Mouse (Mus musculus) neural tube, embryonic 14.5 days (tissue): Measurements from ENCODE around the gene Pigc. TPM values are rescaled to one million over a fixed set of nuclear protein-coding genes. Genes with fewer than 3 reads are reported as not detected.

Experiments
- ATAC-seq: fragments of 200-750 bp; cut with Nextera tagmentation; 2 replicates; pipeline ENCODE4 v1.8.0; 2017; ENCODE audit warnings: low read depth, mild to moderate bottlenecking, moderate TSS enrichment, moderate library complexity
- H3K27ac ChIP-seq: fragments of 300-500 bp; sonication (generic); 2 replicates; pipeline ENCODE4 v1.5.1; 2014; ENCODE audit warnings: low read depth, mild to moderate bottlenecking, control low read depth, low read length, moderate library complexity, mixed read lengths
- H3K27me3 ChIP-seq: fragments of 300-500 bp; sonication (generic); 2 replicates; pipeline ENCODE4 v1.6.1; 2014; ENCODE audit warnings: low read length; ENCODE audit not compliant: control insufficient read depth, insufficient read depth
- H3K36me3 ChIP-seq: fragments of 300-500 bp; sonication (generic); 2 replicates; pipeline ENCODE4 v1.6.1; 2014; ENCODE audit warnings: low read length, mixed read lengths; ENCODE audit not compliant: control insufficient read depth, insufficient read depth
- H3K4me1 ChIP-seq: fragments of 300-500 bp; sonication (generic); 2 replicates; pipeline ENCODE4 v1.6.1; 2014; ENCODE audit warnings: low read length; ENCODE audit not compliant: control insufficient read depth, insufficient read depth
- H3K4me2 ChIP-seq: fragments of 300-500 bp; sonication (generic); 2 replicates; pipeline ENCODE4 v1.6.1; 2014; ENCODE audit warnings: mild to moderate bottlenecking, low read depth, low read length, control low read depth
- H3K4me3 ChIP-seq: fragments of 300-500 bp; sonication (generic); 2 replicates; pipeline ENCODE4 v1.5.1; 2014; ENCODE audit warnings: low read depth, low read length, control low read depth, mixed read lengths
- H3K9ac ChIP-seq: fragments of 300-500 bp; sonication (generic); replicated peaks from 2 replicates; pipeline ENCODE4 v1.6.1; 2014; ENCODE audit warnings: low read depth, mild to moderate bottlenecking, control low read depth, low read length, mixed read lengths
- H3K9me3 ChIP-seq: fragments of 300-500 bp; sonication (generic); 2 replicates; pipeline ENCODE4 v1.6.1; 2016; ENCODE audit warnings: low read length; ENCODE audit not compliant: control insufficient read depth
- WGBS: fragments of 180-500 bp; shearing (Covaris S2); extraction: QIAGEN DNeasy Blood & Tissue Kit; methylation state at CpG from one replicate; pipeline ENCODE4 v1.1.7; 2014; 5-methylcytosine and 5-hydroxymethylcytosine counted together
- polyA plus RNA-seq: library from polyadenylated mRNA; unstranded; fragments of >200 nt; fragmentation: Nextera tagmentation; extraction: Ambion mirVana; gene quantifications from 2 replicates; pipeline ENCODE4 v1.2.1, GENCODE M21; 2014

Pigc gene
- polyA plus RNA-seq, 1 experiment from 2014 or later, result 32.8 TPM

- no peak overlapping the region for H3K9ac ChIP-seq
- H3K4me1 ChIP-seq, result 0 out of 2 replicates have a peak, but pooled peaks cover 5% of the 10 kb centered on the region
- 52% methylated on average over 10 of the region's 10 CpGs for WGBS
- H3K4me3 ChIP-seq, result no peak overlapping the region
- no peaks in the 10 kb centered on the region for H3K9me3 ChIP-seq
- ATAC-seq, result peak; percentile 68; the same call in 1 of the 2 replicates
- no peaks in the 10 kb centered on the region for H3K36me3 ChIP-seq
- H3K4me2 ChIP-seq, result peak overlapping the region; percentile 14; the same call in 1 of the 2 replicates
- no peaks in the 10 kb centered on the region for H3K27me3 ChIP-seq
- peak overlapping the region; percentile 34; the same call in 1 of the 2 replicates for H3K27ac ChIP-seq
Measured at GRCm38 (mm10) chr1:161931817-161932216, 37.2 kb upstream of the Pigc start.

GRCm38 (mm10) chr1:161932286-161932685 is 36.7 kb upstream of the Pigc start:
- H3K4me1 ChIP-seq, result 0 out of 2 replicates have a peak, but pooled peaks cover 5% of the 10 kb centered on the region
- H3K27me3 ChIP-seq, result no peaks in the 10 kb centered on the region
- peak overlapping the region; percentile 14; the same call in 1 of the 2 replicates for H3K4me2 ChIP-seq
- 83% methylated on average over 4 of the region's 4 CpGs for WGBS
- H3K9me3 ChIP-seq, result no peaks in the 10 kb centered on the region
- no peak overlapping the region for H3K4me3 ChIP-seq
- no peaks in the 10 kb centered on the region for H3K36me3 ChIP-seq
- H3K27ac ChIP-seq, result no peak overlapping the region
- H3K9ac ChIP-seq, result no peak overlapping the region
- peak; percentile 54; the same call in 1 of the 2 replicates for ATAC-seq

- no peak overlapping the region for H3K9ac ChIP-seq
- H3K4me1 ChIP-seq, result no peaks in the 10 kb centered on the region
- H3K36me3 ChIP-seq, result no peaks in the 10 kb centered on the region
- no peak for ATAC-seq
- H3K4me2 ChIP-seq, result no peak overlapping the region
- no peak overlapping the region for H3K27ac ChIP-seq
- no peaks in the 10 kb centered on the region for H3K27me3 ChIP-seq
- no peak overlapping the region for H3K4me3 ChIP-seq
- H3K9me3 ChIP-seq, result no peaks in the 10 kb centered on the region
- 86% methylated on average over 2 of the region's 2 CpGs for WGBS
Measured at GRCm38 (mm10) chr1:161942082-161942481, 26.9 kb upstream of the Pigc start.

- no peak overlapping the region for H3K4me2 ChIP-seq
- H3K27me3 ChIP-seq, result no peaks in the 10 kb centered on the region
- H3K9me3 ChIP-seq, result no peaks in the 10 kb centered on the region
- no peak overlapping the region for H3K27ac ChIP-seq
- ATAC-seq, result no peak
- H3K9ac ChIP-seq, result no peak overlapping the region
- 76% methylated on average over 5 of the region's 5 CpGs for WGBS
- H3K4me3 ChIP-seq, result no peak overlapping the region
- H3K4me1 ChIP-seq, result no peaks in the 10 kb centered on the region
- no peaks in the 10 kb centered on the region for H3K36me3 ChIP-seq
Measured at GRCm38 (mm10) chr1:161951009-161951779, 17.8 kb upstream of the Pigc start.

- WGBS, result 44% methylated on average over 1 of the region's 1 CpGs
- Histone ChIP-seq H3K9me3 (no peaks in the 10 kb centered on the region), H3K4me3 (no peak overlapping the region), H3K27ac (no peak overlapping the region), H3K27me3 (no peaks in the 10 kb centered on the region), H3K4me1 (no peaks in the 10 kb centered on the region), H3K36me3 (no peaks in the 10 kb centered on the region), H3K9ac (no peak overlapping the region), H3K4me2 (no peak overlapping the region)
- no peak for ATAC-seq
Measured at GRCm38 (mm10) chr1:161952599-161952998, 16.4 kb upstream of the Pigc start.

GRCm38 (mm10) chr1:161955846-161956245 is 13.1 kb upstream of the Pigc start:
- no peaks in the 10 kb centered on the region for H3K27me3 ChIP-seq
- H3K4me2 ChIP-seq, result no peak overlapping the region
- no peaks in the 10 kb centered on the region for H3K4me1 ChIP-seq
- H3K27ac ChIP-seq, result no peak overlapping the region
- ATAC-seq, result no peak
- 71% methylated on average over 5 of the region's 5 CpGs for WGBS
- H3K9ac ChIP-seq, result no peak overlapping the region
- H3K9me3 ChIP-seq, result no peaks in the 10 kb centered on the region
- H3K36me3 ChIP-seq, result no peaks in the 10 kb centered on the region
- no peak overlapping the region for H3K4me3 ChIP-seq

- Histone ChIP-seq H3K4me2 (no peak overlapping the region), H3K9ac (no peak overlapping the region), H3K4me1 (no peaks in the 10 kb centered on the region), H3K27me3 (no peaks in the 10 kb centered on the region), H3K9me3 (no peaks in the 10 kb centered on the region), H3K27ac (no peak overlapping the region), H3K36me3 (no peaks in the 10 kb centered on the region), H3K4me3 (no peak overlapping the region)
- WGBS, result 86% methylated on average over 19 of the region's 19 CpGs
- no peak for ATAC-seq
Measured at GRCm38 (mm10) chr1:161957964-161958950, 10.7 kb upstream of the Pigc start.

GRCm38 (mm10) chr1:161962465-161963377 is 6.3 kb upstream of the Pigc start:
- H3K27ac ChIP-seq, result no peak overlapping the region
- no peaks in the 10 kb centered on the region for H3K36me3 ChIP-seq
- H3K9ac ChIP-seq, result no peak overlapping the region
- no peaks in the 10 kb centered on the region for H3K9me3 ChIP-seq
- 59% methylated on average over 3 of the region's 3 CpGs for WGBS
- no peaks in the 10 kb centered on the region for H3K27me3 ChIP-seq
- no peaks in the 10 kb centered on the region for H3K4me1 ChIP-seq
- H3K4me2 ChIP-seq, result no peak overlapping the region
- H3K4me3 ChIP-seq, result no peak overlapping the region
- ATAC-seq, result peak; percentile 84
